Mouse (Mus musculus): ENCODE measurements around the gene Rin3. TPM values are rescaled to one million over a fixed set of nuclear protein-coding genes. Genes with fewer than 3 reads are reported as not detected.

The Rin3 gene
- total and polyA plus RNA-seq, 3 experiments = 17.5 to 38.9 TPM; not detected in 1

GRCm38 (mm10) chr12:102350997-102351396, 68.1 kb downstream of the Rin3 start:
- Histone ChIP-seq H3K79me2 (ENCODE audit: control insufficient read depth, insufficient read depth, low read length, poor library complexity) (peaks cover 14% of the 10 kb centered on the region), H3K4me1 (ENCODE audit: control insufficient read depth in 1 of 2, insufficient read depth in 2 of 2, low read length in 2 of 2) (peaks cover 6 to 19% of the 10 kb centered on the region in 2 experiments), H3K27ac (ENCODE audit: control insufficient read depth, low read depth, low read length) (no peak overlapping the region), H3K36me3 (ENCODE audit: control insufficient read depth in 1 of 2, insufficient read depth in 2 of 2, low read length in 2 of 2) (peaks cover 0 to 12% of the 10 kb centered on the region in 2 experiments; a peak in 2 of 4 replicates), H3K9me3 (replicated peaks; ENCODE audit: insufficient read depth, low read length) (no peaks in the 10 kb centered on the region), H3K27me3 (ENCODE audit: control insufficient read depth in 1 of 2, insufficient read depth in 2 of 2, low read length in 2 of 2) (no peaks in the 10 kb centered on the region), H3K4me3 (ENCODE audit: control insufficient read depth in 1 of 2, insufficient read depth in 1 of 2, low read depth in 2 of 2, low read length in 2 of 2) (no peak overlapping the region), H3K9ac (ENCODE audit: control insufficient read depth, low read depth, low read length, poor library complexity, severe bottlenecking) (no peak overlapping the region)
- TF ChIP-seq NRF1 (IDR thresholded peaks at IDR 0.05; ENCODE audit: insufficient read depth, low read depth, low read length, poor library complexity, severe bottlenecking) (no peak), GATA1 (IDR thresholded peaks at IDR 0.05; ENCODE audit: low read depth, low read length) (no peak), MYC (IDR thresholded peaks at IDR 0.05; ENCODE audit: low read depth, low read length) (no peak), CHD1 (IDR thresholded peaks at IDR 0.05; ENCODE audit: low read depth, low read length) (no peak), CHD2 (IDR thresholded peaks at IDR 0.05; ENCODE audit: low read length) (no peak), USF2 (IDR thresholded peaks at IDR 0.05; ENCODE audit: borderline replicate concordance in 1 of 2, insufficient read depth in 1 of 2, low read depth in 1 of 2, low read length in 2 of 2) (no peak), ZMIZ1 (IDR thresholded peaks at IDR 0.05; ENCODE audit: low read depth, low read length) (no peak), EP300 (IDR thresholded peaks at IDR 0.05; ENCODE audit: low read depth in 1 of 2, low read length in 2 of 2) (peak in 1 of 2 experiments; percentile 25; a peak in 1 of 4 replicates), ETS1 (IDR thresholded peaks at IDR 0.05; ENCODE audit: low read depth, low read length) (no peak)
- no peak for DNase-seq (ENCODE audit: low read depth, low spot score)

- peaks cover 0 to 36% of the 10 kb centered on the region in 2 experiments; a peak in 2 of 4 replicates for H3K36me3 ChIP-seq (ENCODE audit: control insufficient read depth in 1 of 2, insufficient read depth in 2 of 2, low read length in 2 of 2)
- peak overlapping the region; percentile 67 to 69 for H3K4me3 ChIP-seq (ENCODE audit: control insufficient read depth in 1 of 2, insufficient read depth in 1 of 2, low read depth in 2 of 2, low read length in 2 of 2)
- H3K4me1 ChIP-seq (ENCODE audit: control insufficient read depth in 1 of 2, insufficient read depth in 2 of 2, low read length in 2 of 2) = peaks cover 11 to 46% of the 10 kb centered on the region in 2 experiments
- DNase-seq (ENCODE audit: low read depth, low spot score) = peak; percentile 95
- no peaks in the 10 kb centered on the region for H3K9me3 ChIP-seq (replicated peaks; ENCODE audit: insufficient read depth, low read length)
- H3K27ac ChIP-seq (ENCODE audit: control insufficient read depth, low read depth, low read length) = peak overlapping the region; percentile 94
- H3K27me3 ChIP-seq (ENCODE audit: control insufficient read depth in 1 of 2, insufficient read depth in 2 of 2, low read length in 2 of 2) = no peaks in the 10 kb centered on the region
- H3K79me2 ChIP-seq (ENCODE audit: control insufficient read depth, insufficient read depth, low read length, poor library complexity) = peaks cover 38% of the 10 kb centered on the region
- H3K9ac ChIP-seq (ENCODE audit: control insufficient read depth, low read depth, low read length, poor library complexity, severe bottlenecking) = peak overlapping the region; percentile 70
- TF ChIP-seq CHD2 (IDR thresholded peaks at IDR 0.05; ENCODE audit: low read length) (no peak; the same call in 1 of the 2 replicates), CHD1 (IDR thresholded peaks at IDR 0.05; ENCODE audit: low read depth, low read length) (no peak), RCOR1 (IDR thresholded peaks at IDR 0.05; ENCODE audit: low read depth, low read length) (peak; percentile 67; the same call in 1 of the 2 replicates), MEF2A (IDR thresholded peaks at IDR 0.05; ENCODE audit: extremely low read depth, insufficient replicate concordance, low read depth, low read length, poor library complexity, severe bottlenecking) (no peak), BHLHE40 (IDR thresholded peaks at IDR 0.05; ENCODE audit: borderline replicate concordance, low read depth, low read length) (0 out of 2 replicates have a peak, but pooled peaks have one; percentile 6), POLR2A (IDR thresholded peaks at IDR 0.05; ENCODE audit: control insufficient read depth in 1 of 2, insufficient read depth in 1 of 2, low read depth in 1 of 2, low read length in 2 of 2, poor library complexity in 1 of 2) (peak in 1 of 2 experiments; percentile 92; a peak in 2 of 4 replicates), KAT2A (conservative IDR thresholded peaks at IDR 0.05; ENCODE audit: low read depth, low read length) (no peak), UBTF (IDR thresholded peaks at IDR 0.05; ENCODE audit: borderline replicate concordance, insufficient read depth, low read depth, low read length) (no peak; the same call in 1 of the 2 replicates), HCFC1 (IDR thresholded peaks at IDR 0.05; ENCODE audit: low read depth, low read length) (peak; percentile 50; the same call in 1 of the 2 replicates), EP300 (IDR thresholded peaks at IDR 0.05; ENCODE audit: low read depth in 1 of 2, low read length in 2 of 2) (peak; percentile 96 to 99), SIN3A (IDR thresholded peaks at IDR 0.05; ENCODE audit: low read length) (peak; percentile 91), GABPA (IDR thresholded peaks at IDR 0.05; ENCODE audit: low read depth, low read length) (no peak), GATA1 (IDR thresholded peaks at IDR 0.05; ENCODE audit: low read depth, low read length) (peak; percentile 86), POLR2AphosphoS5 (IDR thresholded peaks at IDR 0.05; ENCODE audit: borderline replicate concordance, low read depth, low read length) (no peak), TCF12 (IDR thresholded peaks at IDR 0.05; ENCODE audit: low read depth, low read length) (peak; percentile 93), NRF1 (IDR thresholded peaks at IDR 0.05; ENCODE audit: insufficient read depth, low read depth, low read length, poor library complexity, severe bottlenecking) (no peak), MYC (IDR thresholded peaks at IDR 0.05; ENCODE audit: low read depth, low read length) (peak; percentile 80), USF2 (IDR thresholded peaks at IDR 0.05; ENCODE audit: borderline replicate concordance in 1 of 2, insufficient read depth in 1 of 2, low read depth in 1 of 2, low read length in 2 of 2) (no peak), ZKSCAN1 (IDR thresholded peaks at IDR 0.05; ENCODE audit: low read depth, low read length) (no peak), SMC3 (IDR thresholded peaks at IDR 0.05; ENCODE audit: low read depth, low read length) (no peak), ZNF384 (IDR thresholded peaks at IDR 0.05; ENCODE audit: low read depth, low read length) (no peak), MAZ (IDR thresholded peaks at IDR 0.05; ENCODE audit: low read depth, low read length) (peak; percentile 96; the same call in 1 of the 2 replicates), JUND (IDR thresholded peaks at IDR 0.05; ENCODE audit: low read depth, low read length) (peak; percentile 60), CTCF (IDR thresholded peaks at IDR 0.05 in 2 of 3, conservative IDR thresholded peaks at IDR 0.05 in 1 of 3; ENCODE audit: control insufficient read depth in 1 of 3, insufficient read depth in 1 of 3, low read depth in 2 of 3, low read length in 3 of 3, poor library complexity in 1 of 3, severe bottlenecking in 1 of 3) (no peak)
These were observed 71.5 kb downstream of the Rin3 start for GRCm38 (mm10) chr12:102354126-102354984.

Measured in MEL (cell line).